Mouse (Mus musculus) midbrain, postnatal 0 days (tissue): Measurements from ENCODE around the gene Sf3a3. TPM values are rescaled to one million over a fixed set of nuclear protein-coding genes. Genes with fewer than 3 reads are reported as not detected.

Experiments used
- ATAC-seq: fragments of 200-750 bp; cut with Nextera tagmentation; 2 replicates; pipeline ENCODE4 v1.8.0; 2017; ENCODE audit warnings: moderate number of reproducible peaks, mild to moderate bottlenecking, moderate TSS enrichment, moderate library complexity; ENCODE audit not compliant: low FRiP score
- DNase-seq: peaks from one replicate; pipeline ENCODE4 v3.0.0-alpha.2; 2015; ENCODE audit warnings: low spot score
- H3K27ac ChIP-seq: fragments of 300-500 bp; sonication (generic); 2 replicates; pipeline ENCODE4 v1.5.1; 2014; ENCODE audit warnings: low read depth, mild to moderate bottlenecking, low read length, mixed read lengths
- H3K27me3 ChIP-seq: fragments of 300-500 bp; sonication (generic); 2 replicates; pipeline ENCODE4 v1.6.1; 2014; ENCODE audit warnings: low read length, control low read depth, mixed read lengths; ENCODE audit not compliant: insufficient read depth
- H3K36me3 ChIP-seq: fragments of 300-500 bp; sonication (generic); 2 replicates; pipeline ENCODE4 v1.6.1; 2014; ENCODE audit warnings: low read length, control low read depth, mixed read lengths; ENCODE audit not compliant: insufficient read depth
- H3K4me1 ChIP-seq: fragments of 300-500 bp; sonication (generic); 2 replicates; pipeline ENCODE4 v1.6.1; 2014; ENCODE audit warnings: mild to moderate bottlenecking, control low read depth, antibody characterized with exemption, low read length, mixed read lengths; ENCODE audit not compliant: insufficient read depth
- H3K4me2 ChIP-seq: fragments of 300-500 bp; sonication (generic); 2 replicates; pipeline ENCODE4 v1.6.1; 2014; ENCODE audit warnings: low read depth, mild to moderate bottlenecking, low read length, mixed read lengths; ENCODE audit not compliant: poor library complexity, severe bottlenecking
- H3K4me3 ChIP-seq: fragments of 300-500 bp; sonication (generic); 2 replicates; pipeline ENCODE4 v1.5.1; 2014; ENCODE audit warnings: low read depth, mild to moderate bottlenecking, low read length, moderate library complexity
- H3K9ac ChIP-seq: fragments of 300-500 bp; sonication (generic); replicated peaks from 2 replicates; pipeline ENCODE4 v1.6.1; 2014; ENCODE audit warnings: mild to moderate bottlenecking, low read length, moderate library complexity, mixed read lengths; ENCODE audit not compliant: poor library complexity, severe bottlenecking
- H3K9me3 ChIP-seq: fragments of 300-500 bp; sonication (generic); 2 replicates; pipeline ENCODE4 v1.6.1; 2016; ENCODE audit warnings: low read length, control low read depth
- CTCF ChIP-seq: IDR thresholded peaks from 2 replicates; pipeline ENCODE4 v1.5.1; 2016; ENCODE audit warnings: antibody characterized with exemption, mild to moderate bottlenecking
- WGBS: fragments of 180-500 bp; shearing (Covaris S2); extraction: QIAGEN DNeasy Blood & Tissue Kit; methylation state at CpG from one replicate; pipeline ENCODE4 v1.1.7; 2014; 5-methylcytosine and 5-hydroxymethylcytosine counted together
- polyA plus RNA-seq: library from polyadenylated mRNA; unstranded; fragments of >200 nt; fragmentation: Nextera tagmentation; extraction: Ambion mirVana; gene quantifications from 2 replicates; pipeline ENCODE4 v1.2.1, GENCODE M21; 2015
- total RNA-seq: library from RNA; depleted of rRNA; stranded (reverse); fragments of >200 nt; gene quantifications from 2 replicates; pipeline ENCODE4 v1.2.3, GENCODE M21; 2014

The Sf3a3 gene
- total and polyA plus RNA-seq, 2 experiments from 2014 or later, result 32.8 to 75.9 TPM

GRCm38 (mm10) chr4:124693135-124693894 is 21.3 kb upstream of the Sf3a3 start, which contains the start of gene Utp11:
Utp11 (minus strand) TSS chr4:124693600.
- H3K36me3 ChIP-seq, result no peaks in the 10 kb centered on the region
- no peak for TF ChIP-seq CTCF
- peak within 1 kb of the TSS; percentile 90 for H3K9ac ChIP-seq
- H3K4me1 ChIP-seq, result peaks cover 5% of the 10 kb centered on the region; the same call in 1 of the 2 replicates
- ATAC-seq (peak; percentile 95), DNase-seq (peak; percentile 95)
- H3K9me3 ChIP-seq, result no peaks in the 10 kb centered on the region
- peak within 1 kb of the TSS; percentile 73 for H3K4me2 ChIP-seq
- WGBS, result under 1% methylated on average over 43 of the region's 43 CpGs
- peaks cover 4% of the 10 kb centered on the region; the same call in 1 of the 2 replicates for H3K27me3 ChIP-seq
- H3K27ac ChIP-seq, result peak within 1 kb of the TSS; percentile 63
- peak within 1 kb of the TSS; percentile 89 for H3K4me3 ChIP-seq

- H3K4me3 ChIP-seq, result no peak overlapping the region
- H3K9me3 ChIP-seq, result no peaks in the 10 kb centered on the region
- WGBS, result 87% methylated on average over 2 of the region's 2 CpGs
- H3K36me3 ChIP-seq, result no peaks in the 10 kb centered on the region
- H3K27ac ChIP-seq, result no peak overlapping the region
- no peak for TF ChIP-seq CTCF
- peaks cover 5% of the 10 kb centered on the region; the same call in 1 of the 2 replicates for H3K4me1 ChIP-seq
- DNase-seq, result no peak
- no peak overlapping the region for H3K9ac ChIP-seq
- no peak overlapping the region for H3K4me2 ChIP-seq
- no peak for ATAC-seq
- H3K27me3 ChIP-seq, result peaks cover 4% of the 10 kb centered on the region; the same call in 1 of the 2 replicates
Observed at GRCm38 (mm10) chr4:124694572-124694971, 20.0 kb upstream of the Sf3a3 start.

GRCm38 (mm10) chr4:124695786-124696516 is 18.6 kb upstream of the Sf3a3 start:
- 15% methylated on average over 18 of the region's 18 CpGs for WGBS
- Histone ChIP-seq H3K4me2 (no peak overlapping the region), H3K4me1 (peaks cover 9% of the 10 kb centered on the region; the same call in 1 of the 2 replicates), H3K9ac (no peak overlapping the region), H3K36me3 (no peaks in the 10 kb centered on the region), H3K9me3 (no peaks in the 10 kb centered on the region), H3K27ac (no peak overlapping the region), H3K4me3 (no peak overlapping the region), H3K27me3 (peaks cover 4% of the 10 kb centered on the region; the same call in 1 of the 2 replicates)
- ATAC-seq (no peak), DNase-seq (no peak)
- TF ChIP-seq CTCF, result no peak

DNA sequence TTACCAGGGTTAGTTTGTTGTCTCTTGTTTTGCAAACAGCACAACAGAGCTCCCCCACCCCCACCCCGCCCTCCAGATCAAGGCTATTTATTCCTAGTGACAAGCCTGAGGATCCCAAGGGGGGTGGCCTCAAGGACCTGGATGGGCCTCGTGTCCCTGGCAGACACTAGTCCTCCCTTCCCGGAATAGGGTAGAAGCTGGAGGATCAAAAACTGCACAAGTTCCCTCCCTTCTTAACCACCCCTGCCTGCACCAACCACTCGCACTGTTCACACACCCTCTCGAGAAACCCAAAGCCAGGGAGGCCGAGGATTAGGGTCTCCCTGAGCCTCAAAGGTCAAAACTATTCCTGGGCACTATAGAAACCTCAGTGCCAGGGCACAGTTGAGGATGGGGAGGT is 14.8 kb upstream of the Sf3a3 start:
- Histone ChIP-seq H3K4me1 (peaks cover 4% of the 10 kb centered on the region; the same call in 1 of the 2 replicates), H3K4me2 (peak overlapping the region; percentile 100; the same call in 1 of the 2 replicates), H3K4me3 (peak overlapping the region; percentile 61; the same call in 1 of the 2 replicates), H3K27me3 (peaks cover 4% of the 10 kb centered on the region; the same call in 1 of the 2 replicates), H3K27ac (no peak overlapping the region), H3K9me3 (no peaks in the 10 kb centered on the region), H3K9ac (no peak overlapping the region), H3K36me3 (no peaks in the 10 kb centered on the region)
- ATAC-seq, result no peak
- 10% methylated on average over 6 of the region's 6 CpGs for WGBS
- no peak for DNase-seq
- no peak for TF ChIP-seq CTCF

- Histone ChIP-seq H3K27me3 (no peaks in the 10 kb centered on the region), H3K4me1 (peaks cover 4% of the 10 kb centered on the region; the same call in 1 of the 2 replicates), H3K9ac (peak within 1 kb of the TSS; percentile 60), H3K4me3 (peak within 1 kb of the TSS; percentile 61), H3K27ac (no peak within 1 kb of the TSS), H3K9me3 (no peaks in the 10 kb centered on the region), H3K36me3 (no peaks in the 10 kb centered on the region), H3K4me2 (peak within 1 kb of the TSS; percentile 100)
- 0 out of 2 replicates have a peak, but pooled peaks have one; percentile 3 for TF ChIP-seq CTCF
- DNase-seq (no peak), ATAC-seq (peak; percentile 32; the same call in 1 of the 2 replicates)
- under 1% methylated on average over 52 of the region's 59 CpGs for WGBS
Observed at GRCm38 (mm10) chr4:124700248-124700971, 14.2 kb upstream of the Sf3a3 start, which contains the start of gene Fhl3. Fhl3 (plus strand) TSS chr4:124700701.
